Mouse (Mus musculus) right cerebral cortex, adult 18-20 months (tissue): ENCODE data around the gene Sp8.

ENCODE experiments used
- DNase-seq: peaks from one replicate; pipeline ENCODE4 v3.0.0; 2022; ENCODE audit warnings: mixed read lengths

Sp8 gene

GRCm38 (mm10) chr12:118849203-118849861 lies 3.2 kb downstream of the Sp8 start:
- DNase-seq, result no peak

GRCm38 (mm10) chr12:118849996-118850395 lies 3.9 kb downstream of the Sp8 start:
- DNase-seq, result no peak

DNA sequence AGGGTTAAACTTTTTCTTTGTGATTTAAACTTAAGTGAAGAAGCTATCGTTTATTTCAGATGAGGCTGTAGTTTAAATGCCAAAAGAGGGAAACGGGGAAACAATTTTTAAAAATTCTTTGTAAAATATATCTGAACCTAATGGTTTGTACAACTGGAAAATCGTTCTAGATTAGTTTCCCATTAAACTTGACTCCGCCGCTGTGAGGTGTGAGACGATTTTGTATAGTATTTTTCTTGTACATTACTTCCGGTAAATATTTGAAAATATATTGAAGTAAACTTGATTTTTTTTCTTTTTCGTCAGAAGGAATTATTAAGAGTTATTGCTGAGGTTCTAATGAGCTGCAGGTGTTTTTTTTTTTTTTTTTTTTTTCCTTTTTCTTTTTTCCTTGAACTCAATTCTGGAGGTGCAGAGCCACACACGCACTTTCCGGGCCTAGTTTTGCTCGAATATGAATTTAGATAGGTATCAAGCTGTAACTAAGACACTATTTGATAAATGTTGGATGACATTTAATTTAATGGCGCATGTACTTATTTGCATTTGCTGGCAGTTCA lies 4.8 kb downstream of the Sp8 start:
- no peak for DNase-seq

DNA sequence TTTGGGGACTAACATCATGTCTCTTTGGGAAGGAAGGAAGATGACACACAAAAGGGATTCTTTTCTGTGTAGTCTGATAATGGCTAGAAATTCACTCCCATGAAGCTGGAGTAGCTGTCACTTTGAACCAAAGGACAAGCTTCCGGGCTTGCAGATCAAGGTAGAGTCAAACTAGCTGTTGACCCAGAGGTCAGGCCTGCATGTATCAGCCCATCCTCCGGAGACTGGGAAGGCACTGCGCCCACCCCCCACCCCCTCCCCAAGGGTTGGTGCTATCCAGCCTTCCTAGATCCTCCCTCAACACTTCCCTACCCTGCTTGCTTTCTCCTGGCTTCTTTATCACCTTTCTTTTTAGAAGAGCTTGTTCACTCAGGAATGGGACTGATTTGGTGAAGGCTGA lies 7.2 kb downstream of the Sp8 start:
- no peak for DNase-seq

DNA sequence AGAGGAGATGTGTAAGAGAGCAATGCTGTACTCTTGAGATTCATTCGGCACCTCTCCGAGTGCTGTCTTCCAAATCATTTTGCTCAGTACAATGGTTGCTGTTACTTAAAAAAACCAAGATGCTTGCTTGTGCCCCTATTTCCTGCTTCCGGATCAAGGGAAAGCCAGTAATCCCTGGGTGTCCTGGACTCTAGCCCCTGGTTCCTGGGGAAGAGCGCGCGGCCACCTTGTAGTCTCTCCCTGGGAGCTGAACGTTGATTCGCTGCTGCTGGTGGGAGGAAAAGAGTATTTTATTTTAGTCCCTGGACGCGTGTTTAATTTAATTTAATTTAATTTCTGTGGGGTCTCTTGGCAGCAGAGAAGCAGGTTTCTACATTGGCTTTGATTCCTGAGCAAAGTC lies 8.3 kb downstream of the Sp8 start:
- no peak for DNase-seq

DNA sequence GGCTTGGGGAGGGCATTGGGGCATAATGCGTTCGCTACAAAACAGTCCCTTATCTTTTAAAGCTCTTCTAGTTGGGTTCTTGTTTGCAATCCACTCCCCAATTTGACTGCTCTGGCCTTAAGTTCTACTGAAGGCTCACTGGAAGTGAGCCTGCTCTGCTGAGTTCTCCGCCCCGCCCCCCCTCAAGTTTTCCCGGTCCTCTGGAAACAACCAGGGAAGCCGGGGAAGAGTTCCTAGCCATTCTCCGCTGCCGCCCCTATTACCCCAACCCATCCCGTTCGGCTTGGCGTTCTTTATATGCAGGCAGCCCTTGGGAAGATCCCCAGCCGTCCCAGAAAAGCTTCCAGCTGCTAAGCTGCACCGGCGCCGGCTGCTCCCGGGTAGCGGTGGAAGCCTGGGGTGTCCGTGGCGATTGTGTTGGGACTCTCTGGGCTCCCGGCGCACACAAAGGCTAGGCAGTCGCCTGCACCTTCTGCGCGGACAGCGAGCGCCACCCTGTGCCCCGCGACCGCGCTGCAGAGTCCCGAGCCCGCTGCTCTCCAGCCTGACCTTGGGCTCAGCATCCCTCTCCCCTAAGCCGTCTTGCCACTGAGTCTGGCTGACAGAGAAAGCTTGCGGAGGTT lies 8.8 kb downstream of the Sp8 start:
- DNase-seq, result peak; percentile 60

GRCm38 (mm10) chr12:118856151-118856550 lies 10.0 kb downstream of the Sp8 start:
- DNase-seq, result no peak

GRCm38 (mm10) chr12:118872673-118873072 lies 26.5 kb downstream of the Sp8 start:
- no peak for DNase-seq

- no peak for DNase-seq
Measured at GRCm38 (mm10) chr12:118882790-118883189, 36.7 kb downstream of the Sp8 start.

GRCm38 (mm10) chr12:118887964-118888363 lies 41.8 kb downstream of the Sp8 start:
- no peak for DNase-seq
